Mouse (Mus musculus): ENCODE results near the gene Anxa11.

DNA sequence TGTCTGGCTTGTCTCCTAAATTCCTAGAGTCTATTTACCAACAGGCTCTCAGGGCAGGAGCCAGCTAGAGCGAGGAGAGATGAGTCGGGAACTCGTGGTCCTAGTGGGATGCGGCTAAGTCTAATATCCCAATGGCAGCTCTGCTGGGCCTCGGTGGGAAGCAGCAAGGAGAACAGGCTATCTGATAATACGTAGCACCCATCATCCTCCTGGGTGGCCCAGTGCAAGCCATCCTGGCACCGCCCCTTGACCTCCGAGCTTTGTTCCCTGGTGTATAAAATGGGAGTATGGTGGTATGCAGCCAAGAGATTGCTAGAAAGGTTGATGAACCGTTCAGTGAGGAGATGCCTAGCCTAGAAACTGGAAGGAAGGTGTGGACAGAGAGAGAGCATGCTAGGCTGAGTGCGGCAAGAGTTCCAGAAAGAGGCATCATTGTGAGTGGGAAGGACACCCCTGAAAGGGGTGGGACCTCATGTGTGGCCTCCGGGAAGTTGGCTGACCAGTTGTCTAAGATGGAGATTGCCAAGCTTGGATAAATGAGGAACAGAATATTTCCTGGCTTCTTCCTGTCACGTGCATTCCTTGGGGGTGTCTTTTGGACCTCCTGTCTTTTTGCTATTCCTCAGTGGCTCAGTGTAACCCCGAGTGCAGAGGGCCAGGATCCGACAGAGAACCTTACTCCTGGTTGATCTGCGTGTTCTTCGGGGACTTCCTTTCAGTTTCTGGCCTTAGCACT is 11.9 kb downstream of the Anxa11 start:
- TF ChIP-seq POLR2A (IDR thresholded peaks at IDR 0.05; ENCODE audit: extremely low read depth, insufficient read depth, low read length) (no peak), CTCF (IDR thresholded peaks at IDR 0.05; ENCODE audit: extremely low read depth, insufficient read depth, low read length) (no peak)
